Mouse (Mus musculus) embryo, embryonic 11 days (tissue): ENCODE results near the gene Olfr1089.

Experiments
- DNase-seq: peaks from one replicate; pipeline ENCODE4 v3.0.0-alpha.2; 2015

Gene Olfr1089

GRCm38 (mm10) chr2:86733601-86734000, at the start of gene Olfr1089:
Gene Olfr1089, minus strand, starts transcription at chr2:86733701.
- no peak for DNase-seq

GRCm38 (mm10) chr2:86782179-86782578, 48.7 kb upstream of the Olfr1089 start, which contains the start of gene Olfr1093:
Gene Olfr1093, plus strand, starts transcription at chr2:86782479.
- no peak for DNase-seq

GRCm38 (mm10) chr2:86761050-86761449, 27.5 kb upstream of the Olfr1089 start:
- DNase-seq: no peak

- DNase-seq: no peak
Measured at GRCm38 (mm10) chr2:86758893-86759292, 25.4 kb upstream of the Olfr1089 start, which contains the start of gene Olfr1090. Gene Olfr1090, minus strand, starts transcription at chr2:86758993.

- DNase-seq: no peak
Measured at GRCm38 (mm10) chr2:86698295-86698694, 35.2 kb downstream of the Olfr1089 start, which contains the start of gene Olfr1087. Gene Olfr1087, minus strand, starts transcription at chr2:86698395.
